Mouse (Mus musculus) left cerebral cortex, adult 8-10 months (tissue): ENCODE data around the gene Ndst4. TPM values are rescaled to one million over a fixed set of nuclear protein-coding genes. Genes with fewer than 3 reads are reported as not detected.

ENCODE experiments used
- DNase-seq, 2 experiments: peaks; one replicate each; pipeline ENCODE4 v3.0.0; 2022; ENCODE audit warnings: low spot score in 2 of 2
- total RNA-seq, 4 experiments: library from RNA; stranded (reverse); gene quantifications; 2 replicates each; pipeline ENCODE4 v1.2.4; 2022

Gene Ndst4
- total RNA-seq = 10 to 100 TPM in 3 of 4 experiments, 1 to 10 TPM in 1; 9.1 to 13.9 (median 10.4) TPM

DNA sequence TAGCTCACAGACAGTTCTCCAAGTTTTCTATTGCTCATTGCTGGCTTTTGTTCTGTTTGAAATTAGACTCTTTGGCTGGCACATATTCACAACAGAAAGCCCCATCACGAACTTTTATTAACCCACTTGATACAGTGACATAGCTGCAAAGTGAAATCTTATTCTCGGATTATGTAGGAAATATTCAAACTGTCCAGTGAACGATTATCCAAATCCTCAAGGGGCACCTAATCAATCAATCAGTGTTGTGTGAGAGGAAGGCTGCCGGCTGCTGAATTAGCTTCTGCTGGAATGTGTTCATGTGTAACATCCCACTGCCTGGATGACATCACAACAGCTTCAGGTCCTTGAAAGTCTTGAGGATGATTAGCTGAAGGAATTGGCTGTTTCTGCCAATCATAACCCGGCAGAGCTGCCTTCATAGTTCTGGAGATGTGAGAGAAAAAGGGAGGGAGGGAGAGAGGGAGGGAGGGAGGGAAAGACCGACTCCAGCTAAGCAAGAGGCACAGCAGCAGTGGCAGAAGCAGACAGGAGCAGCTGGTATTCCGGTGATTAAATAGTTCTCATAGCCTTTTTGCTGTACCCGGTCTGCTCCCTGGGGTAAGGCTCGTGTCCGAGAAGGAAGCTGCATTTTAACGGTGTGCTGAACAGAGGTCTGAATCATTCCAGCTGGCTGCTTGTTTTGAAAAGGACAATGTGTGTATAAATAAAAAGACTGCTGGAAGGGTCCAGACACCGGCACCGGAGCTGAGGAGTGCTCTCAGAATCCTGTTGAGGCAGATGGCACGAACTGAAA is at the start of gene Ndst4:
Gene Ndst4, plus strand, starts transcription at position 476 of the 796 bp plus-strand sequence.
- peak; percentile 5 to 15 for DNase-seq

DNA sequence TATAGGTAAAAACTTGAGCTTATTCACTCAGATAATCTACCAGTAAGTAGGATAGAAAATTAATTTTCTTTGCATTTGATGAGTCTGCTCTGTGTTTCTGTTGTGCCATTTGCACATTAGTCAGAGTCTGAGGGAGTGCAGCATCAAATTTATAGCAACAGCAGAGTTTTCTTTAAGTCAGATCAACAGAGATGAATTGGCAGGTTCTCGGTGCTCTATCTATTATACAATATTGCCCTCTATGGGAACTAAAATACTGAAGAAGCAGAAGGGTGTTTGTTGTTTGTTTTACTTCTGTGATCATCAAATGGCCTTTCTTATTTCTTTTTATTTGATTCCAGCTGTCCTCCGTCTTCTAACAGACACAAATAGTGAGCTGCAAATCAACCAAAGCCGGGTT is 6.4 kb upstream of the Ndst4 start:
- no peak for DNase-seq

DNA sequence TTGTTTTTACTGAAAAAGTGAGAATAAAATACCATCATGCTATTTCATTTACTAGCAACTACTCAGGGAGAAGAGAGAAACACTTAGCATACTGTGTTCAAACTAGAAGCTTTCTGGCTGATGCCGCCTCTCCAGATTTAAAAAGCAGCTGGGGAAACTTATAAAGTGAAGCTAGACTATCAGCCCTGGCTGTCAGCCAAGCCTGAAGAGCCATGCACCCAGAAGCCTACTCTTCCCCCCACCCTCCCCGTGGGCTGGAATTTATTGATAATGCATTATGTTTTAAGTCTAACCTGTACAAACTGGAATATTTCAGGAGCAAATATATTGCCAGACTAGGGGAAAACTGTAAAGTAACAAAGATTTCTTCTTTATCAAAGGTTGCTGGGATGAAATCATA is 2.6 kb downstream of the Ndst4 start:
- DNase-seq = no peak

DNA sequence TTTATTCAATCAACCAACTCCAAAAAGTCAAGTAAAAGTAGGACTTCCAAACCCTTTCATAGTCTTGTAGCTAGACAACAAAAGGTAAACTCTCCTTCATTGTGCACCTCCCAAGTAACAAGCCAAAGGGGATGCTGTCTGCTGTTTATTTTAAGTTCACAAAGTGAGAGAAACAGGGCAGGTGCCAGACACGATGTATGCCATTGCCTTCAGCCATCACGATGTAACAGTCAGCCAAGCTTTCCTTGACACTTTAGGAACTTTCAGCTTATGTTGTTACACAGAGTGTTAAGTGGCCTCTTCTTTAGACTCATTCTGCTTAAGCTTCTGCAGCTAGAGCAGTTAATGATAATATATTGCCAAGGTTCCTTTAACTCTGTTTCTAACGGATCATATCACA is 3.1 kb downstream of the Ndst4 start:
- no peak for DNase-seq

DNA sequence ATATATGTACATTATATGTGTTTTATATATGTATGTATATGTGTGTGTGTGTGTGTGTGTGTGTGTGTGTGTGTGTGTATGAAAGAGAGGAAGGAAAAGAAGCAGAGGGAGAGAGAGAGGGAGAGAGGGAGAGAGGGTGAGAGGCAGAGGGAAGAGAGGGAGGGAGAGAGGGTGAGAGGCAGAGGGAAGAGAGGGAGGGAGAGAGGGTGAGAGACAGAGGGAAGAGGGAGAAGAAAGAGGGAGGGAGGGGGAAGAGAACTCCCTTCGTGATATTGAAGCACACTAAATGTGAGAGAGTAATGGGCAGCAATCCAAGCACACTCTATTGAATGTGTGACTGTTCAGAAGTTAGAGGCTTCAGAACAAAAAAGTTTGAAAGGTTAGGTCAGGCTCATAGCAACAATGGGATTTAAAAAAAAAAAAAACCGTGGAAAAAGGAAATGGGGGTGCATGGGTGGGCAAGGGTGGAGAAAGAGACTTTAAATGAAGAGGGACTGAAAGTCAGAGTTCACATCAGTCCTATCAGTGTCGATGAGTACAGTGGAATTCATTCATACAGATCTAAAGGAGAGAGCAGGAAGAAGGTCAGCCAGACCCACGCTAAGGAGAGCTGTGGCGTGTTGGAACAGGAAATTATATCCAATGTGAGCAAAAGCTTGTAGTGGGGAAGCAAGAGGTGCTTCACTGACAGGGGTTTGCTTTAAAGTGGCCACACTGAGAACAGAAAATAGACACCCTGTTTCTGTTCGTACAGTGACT is 63.2 kb downstream of the Ndst4 start:
- no peak for DNase-seq

DNA sequence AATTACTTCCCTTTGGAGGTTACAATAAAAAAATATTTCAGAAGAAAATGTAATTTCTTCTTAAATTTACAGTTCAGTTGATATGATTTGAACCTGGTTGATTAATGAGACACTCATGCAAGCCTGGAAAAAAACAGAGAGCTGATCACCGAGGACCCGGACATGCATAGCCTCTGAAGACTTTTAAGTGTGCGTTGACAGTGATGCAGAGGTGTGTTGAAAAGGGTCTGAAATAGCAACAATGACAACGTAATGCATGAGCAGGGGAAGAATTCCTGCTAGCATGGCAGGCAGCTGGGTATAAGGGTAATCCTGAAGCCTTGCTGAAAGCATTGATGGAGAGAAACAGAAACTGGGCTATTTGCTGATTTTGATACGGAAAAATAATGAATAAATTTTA is 106.2 kb downstream of the Ndst4 start:
- DNase-seq = no peak

DNA sequence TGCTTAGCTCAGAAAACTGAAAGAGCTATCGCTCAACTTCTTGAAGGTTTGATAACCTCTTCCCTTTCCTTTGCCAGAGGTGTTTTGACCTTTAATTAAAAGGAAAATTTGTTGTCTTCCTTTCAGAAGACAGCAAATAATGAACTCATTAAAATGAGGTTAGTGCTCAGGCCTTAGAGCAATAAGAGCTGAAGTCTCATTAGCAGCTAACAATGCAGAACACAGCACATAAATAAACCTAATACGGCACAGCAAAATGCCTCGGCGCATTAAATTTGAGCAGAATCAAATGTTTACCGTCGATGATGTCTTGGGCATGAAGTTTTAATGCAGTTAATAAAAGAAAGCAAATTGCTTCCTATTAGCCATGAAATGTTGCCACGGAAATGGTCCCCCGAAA is 129.5 kb downstream of the Ndst4 start:
- DNase-seq = no peak

DNA sequence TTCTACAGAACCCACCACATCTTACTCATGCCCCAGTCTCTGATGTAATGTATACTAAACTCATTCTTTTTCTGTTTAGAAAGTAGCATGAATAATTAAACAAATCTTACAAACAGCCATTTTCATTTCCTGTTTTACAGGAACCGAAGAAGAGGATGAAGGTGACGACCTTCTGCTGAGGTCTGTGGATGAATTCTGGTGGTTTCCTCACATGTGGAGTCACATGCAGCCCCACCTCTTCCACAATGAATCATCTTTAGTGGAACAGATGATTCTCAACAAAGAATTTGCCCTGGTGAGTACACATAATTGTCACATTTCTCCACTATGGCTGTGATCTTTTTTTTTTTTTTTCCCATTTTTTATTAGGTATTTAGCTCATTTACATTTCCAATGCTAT is 166.7 kb downstream of the Ndst4 start:
- no peak for DNase-seq

DNA sequence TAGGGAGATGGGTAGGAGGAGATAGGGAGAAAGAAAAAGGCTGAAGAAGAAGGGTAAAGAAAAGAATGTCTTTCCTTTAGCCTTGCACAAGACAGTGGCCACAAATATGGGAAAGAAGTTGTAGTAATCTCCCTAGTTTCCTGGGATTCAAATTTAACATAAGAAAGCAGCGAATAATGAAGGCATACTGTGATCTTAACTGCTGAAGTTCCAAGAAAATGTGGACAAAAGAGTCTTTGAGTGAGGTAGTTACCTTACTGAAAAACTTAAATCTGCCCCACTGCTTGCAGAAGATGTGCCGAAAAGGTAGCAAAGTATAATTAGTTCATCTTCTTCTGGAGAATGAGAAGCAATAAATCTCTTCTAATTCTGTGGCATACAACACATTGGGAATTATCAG is 228.4 kb downstream of the Ndst4 start:
- DNase-seq = no peak

DNA sequence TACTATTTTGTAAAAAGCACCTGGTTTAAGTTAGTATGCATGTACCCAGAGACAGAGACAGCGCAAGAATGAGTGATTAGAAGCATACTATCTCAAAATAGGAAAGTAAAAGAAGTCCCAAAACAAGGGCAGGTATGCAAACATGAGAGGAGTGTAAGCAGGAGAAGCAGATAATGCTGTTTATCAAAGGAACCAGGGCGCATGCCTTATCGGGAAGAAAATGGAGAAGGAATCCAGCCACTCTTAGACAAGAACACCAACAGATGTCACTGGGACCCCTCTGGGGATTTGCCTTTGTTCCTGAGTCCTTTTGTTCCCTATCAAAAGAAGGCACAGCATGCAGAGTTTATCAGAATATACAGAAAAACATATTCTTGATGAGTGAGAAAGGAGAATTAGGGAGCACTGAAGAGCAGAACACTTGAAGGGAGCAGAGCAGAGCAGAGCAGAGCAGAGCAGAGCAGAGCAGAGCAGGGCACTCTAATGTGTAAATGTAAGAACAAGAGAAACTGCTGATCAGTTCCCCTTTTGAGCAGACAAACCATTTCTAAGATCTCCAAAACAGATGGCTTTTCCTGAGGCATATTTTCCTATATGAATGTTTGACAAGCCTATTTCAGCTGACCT is 251.2 kb downstream of the Ndst4 start:
- DNase-seq = no peak

DNA sequence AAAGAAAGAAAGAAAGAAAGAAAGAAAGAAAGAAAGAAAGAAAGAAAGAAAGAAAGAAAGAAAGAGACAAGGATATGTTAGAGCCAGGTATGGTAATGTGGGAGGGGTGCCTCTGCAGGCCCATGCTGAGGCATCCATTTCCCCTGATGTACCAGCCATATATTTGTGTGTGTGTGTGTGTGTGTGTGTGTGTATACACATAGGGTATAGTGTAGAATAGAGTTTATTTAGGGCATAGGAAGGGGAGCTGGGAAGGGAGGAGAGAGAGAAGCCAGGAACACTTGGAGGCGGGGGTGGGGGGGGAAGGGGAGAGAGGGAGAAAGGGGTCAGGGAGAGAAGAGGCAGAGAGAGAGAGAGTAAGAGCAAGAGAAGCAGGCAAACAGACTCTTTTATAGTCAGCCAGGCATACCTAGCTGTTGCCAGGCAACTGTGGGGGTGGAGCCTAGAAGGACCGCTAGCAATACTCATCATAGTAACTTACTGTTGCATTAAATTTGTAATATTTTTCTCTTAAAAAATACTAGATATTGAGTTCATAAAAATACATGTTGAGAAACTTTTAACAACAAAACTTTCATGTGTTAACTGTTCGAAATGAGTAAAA is 256.3 kb downstream of the Ndst4 start:
- DNase-seq = no peak

DNA sequence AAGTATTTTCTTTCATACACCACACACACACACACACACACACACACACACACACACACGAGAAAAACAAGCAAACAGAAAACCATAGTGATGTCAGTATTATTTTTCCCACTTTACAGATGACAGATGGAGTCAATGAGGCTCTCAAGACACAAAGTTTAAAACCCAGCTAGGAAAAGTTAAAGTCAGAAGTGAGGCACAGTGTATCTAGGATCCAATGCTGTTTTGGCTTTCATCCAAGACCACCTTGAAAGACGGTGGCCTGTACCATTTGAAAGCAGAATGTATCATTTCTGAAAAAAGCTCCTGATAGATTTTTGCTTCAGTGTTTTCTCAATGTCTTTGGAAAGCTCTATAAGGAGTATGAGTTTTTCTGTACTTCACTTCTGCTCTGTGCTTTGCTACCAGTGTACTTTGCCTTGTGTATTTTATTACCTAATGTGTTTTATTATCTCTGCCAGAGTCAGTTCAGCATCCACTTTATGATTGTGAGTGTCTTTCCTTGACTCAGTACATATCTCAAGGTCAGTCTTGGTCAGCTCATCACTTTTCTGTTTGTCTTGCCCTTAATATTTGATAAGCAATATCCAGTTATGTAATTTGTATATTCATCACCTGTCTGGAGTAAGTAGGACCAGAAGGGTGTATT is 257.1 kb downstream of the Ndst4 start:
- DNase-seq = no peak

DNA sequence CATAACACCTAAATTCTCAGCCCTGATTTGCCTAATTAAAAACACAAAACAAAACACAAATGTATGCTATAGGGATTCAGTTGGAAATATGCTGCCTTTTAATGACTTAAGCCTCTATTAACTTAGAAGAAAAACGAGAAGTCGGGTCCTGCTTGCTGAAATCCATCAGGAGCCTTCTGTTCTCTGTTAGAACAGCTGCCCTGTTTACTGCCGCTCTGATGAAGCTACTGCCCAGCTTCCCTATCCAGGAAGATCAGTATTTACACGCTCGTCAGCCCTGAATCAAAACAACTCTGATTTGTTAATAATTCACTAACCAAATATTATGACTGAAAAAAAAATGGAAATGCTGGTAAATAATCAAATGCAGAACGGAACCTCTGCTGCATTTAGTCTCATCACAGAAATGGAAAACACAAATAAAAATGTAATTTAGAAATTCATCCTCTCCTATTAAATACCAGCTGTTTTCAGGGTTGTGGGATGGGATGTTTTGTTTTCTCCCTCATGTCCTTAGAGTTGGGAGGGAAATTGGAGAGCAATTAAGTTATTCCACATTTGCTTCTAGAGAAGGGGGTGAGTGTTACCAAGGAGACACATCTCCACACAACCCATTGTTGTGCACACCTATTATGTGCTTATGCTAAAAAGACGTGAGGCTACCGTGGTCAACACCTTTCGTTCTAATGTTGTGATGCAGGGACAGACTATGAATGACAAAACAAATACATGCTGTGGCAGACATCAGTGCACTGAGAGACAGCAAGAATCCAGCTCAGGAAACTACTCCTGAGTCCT is 270.3 kb downstream of the Ndst4 start:
- no peak for DNase-seq

DNA sequence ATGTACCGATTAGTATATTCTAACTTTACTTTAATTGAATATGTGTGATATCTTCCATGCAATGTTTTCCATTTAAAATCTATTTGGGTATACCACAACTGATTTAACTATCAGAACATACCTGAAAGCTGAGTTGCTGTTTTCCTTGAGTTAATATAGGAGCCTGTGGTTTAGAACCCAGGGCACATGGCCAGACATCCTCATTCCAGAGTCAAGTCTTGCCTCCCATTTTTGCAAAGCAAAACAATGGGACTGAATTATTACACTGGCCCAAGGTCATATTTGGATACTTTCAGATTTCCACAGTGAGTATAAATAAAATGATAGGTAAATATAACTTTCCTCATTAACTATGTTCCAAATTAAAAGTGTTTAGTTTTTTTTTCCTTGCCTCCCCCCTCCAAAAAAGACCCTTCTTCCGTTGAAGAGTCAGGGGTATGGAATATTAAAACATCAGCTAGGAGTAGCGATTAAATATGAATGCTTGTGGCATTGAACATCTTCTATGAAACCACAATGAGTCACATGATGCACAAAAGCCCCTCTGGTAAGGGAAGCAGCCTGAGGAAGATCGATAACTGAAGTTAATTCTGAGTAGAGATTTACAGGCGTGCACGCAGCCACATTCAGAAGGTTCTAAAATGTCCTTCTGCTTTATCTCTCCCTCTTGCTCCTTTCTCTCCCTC is 271.5 kb downstream of the Ndst4 start:
- no peak for DNase-seq

DNA sequence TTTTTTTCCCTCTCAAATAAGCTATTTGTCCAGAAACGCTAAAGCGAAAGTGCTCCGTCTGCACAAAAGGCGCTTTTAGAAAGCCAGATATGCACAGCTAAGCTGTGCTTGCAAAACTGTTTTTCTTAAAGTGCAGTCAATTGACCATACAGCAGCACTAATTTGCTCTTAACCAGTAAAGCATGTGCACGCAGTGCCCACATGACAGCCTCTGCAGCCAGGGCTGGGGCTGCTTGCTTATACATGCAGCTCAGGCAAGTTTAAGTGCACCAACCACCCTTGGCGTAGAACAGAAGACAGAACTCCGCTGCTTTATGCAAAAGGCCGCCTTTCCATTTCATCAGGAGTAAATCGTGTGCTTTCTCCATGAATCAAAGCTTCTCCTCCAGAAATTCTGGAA is 275.0 kb downstream of the Ndst4 start:
- peak in 1 of 2 experiments; percentile 5 for DNase-seq

DNA sequence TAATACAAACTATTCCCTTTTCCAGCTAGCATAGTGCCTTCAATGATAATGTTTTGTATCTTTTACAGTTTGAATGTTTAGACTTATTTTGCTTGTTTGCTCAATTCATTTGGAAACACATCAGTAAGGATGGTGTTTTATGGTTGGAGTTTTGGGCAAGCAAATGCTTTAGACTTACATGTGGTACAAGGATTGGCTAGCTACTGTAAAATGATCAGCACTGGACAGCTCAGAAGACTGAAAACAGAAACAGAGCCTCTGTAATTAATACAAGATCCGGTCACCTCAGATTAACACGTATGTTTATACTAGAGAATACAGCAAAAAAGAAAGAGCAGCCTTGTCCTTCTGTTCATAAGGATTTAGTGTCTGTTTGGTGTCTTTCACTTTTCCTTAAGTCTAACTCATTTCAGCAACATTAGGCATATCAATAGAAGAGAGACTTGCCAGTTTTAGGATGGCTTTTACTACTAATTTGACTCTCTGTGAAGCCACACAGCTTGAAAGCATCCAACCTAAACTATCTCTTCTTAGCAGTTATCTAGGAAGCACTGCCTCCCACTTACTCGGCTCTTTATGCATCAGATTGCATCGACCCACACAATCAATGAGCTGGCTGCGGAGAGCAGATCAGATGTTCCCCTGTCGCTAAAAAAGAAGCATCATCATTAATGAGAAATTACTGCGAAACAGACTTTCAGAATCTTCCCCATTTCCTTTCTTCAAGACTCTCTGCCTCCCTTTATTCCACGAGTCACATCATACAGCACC is 279.8 kb downstream of the Ndst4 start:
- DNase-seq = peak in 1 of 2 experiments; percentile 9

DNA sequence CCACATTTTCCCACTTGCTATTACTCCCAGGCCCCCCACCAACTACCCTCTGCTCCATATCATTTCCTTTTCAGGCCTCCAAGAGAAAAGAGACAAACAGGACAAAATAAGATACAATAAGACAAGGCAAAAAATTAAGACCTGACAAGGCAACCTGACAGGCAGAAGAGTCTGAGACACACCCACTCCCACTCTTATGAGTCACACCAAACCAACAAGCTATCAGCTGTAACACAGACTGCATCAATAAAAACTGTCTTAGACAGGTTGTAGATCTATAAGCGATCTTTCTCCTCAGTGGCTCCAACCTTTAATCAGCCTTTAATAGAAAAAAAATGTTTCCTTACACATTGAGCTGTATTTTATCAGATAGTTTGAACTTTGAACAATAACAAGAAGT is 280.7 kb downstream of the Ndst4 start:
- DNase-seq = no peak

DNA sequence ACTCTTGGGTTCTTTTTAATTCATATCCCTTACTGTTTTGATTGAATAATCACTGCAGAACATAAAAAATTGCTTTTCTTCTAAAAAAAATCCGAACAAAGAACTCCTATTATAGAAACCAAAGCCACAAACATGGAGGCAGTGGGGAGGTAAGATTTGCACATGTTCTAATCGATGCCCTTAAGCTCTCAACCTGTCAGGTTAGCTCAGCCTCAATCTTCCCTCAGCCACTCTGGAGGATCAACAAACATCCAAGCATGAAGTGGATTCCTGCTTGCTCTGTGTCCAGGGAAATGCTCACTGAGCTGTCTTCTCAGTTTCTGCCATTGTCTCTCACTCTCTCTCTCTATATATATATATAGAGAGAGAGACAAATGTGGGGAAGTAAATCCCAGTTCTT is 283.7 kb downstream of the Ndst4 start:
- no peak for DNase-seq

DNA sequence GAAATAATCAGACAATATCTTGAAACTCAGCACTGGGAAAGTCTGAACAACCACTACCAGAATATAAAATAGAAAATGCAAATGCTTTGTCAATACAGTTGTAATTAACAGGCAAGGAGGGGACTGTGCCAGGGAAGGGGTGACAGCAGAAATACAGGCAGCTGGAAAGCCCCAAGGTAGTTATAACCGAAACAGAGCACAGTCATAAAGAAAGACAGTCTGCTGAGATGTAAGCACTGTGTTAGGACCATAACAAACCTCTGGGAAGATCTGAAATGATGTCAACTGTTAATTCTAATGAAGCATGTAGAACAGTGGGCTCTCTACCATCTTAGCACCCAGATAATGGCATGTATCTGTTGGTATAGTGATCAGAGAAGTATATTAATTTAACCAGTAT is 287.1 kb downstream of the Ndst4 start:
- no peak for DNase-seq
